Mouse (Mus musculus) granulocyte monocyte progenitor cell, adult 5-6 weeks (primary cell): ENCODE measurements at regions not wholly inside any gene's neighbourhood (a gene's known extent, or its start where the extent isn't known, plus 50 kb on each side); places are given as distances from the start of the nearest gene placed in this dataset.
A peak's percentile ranks its signal among the peaks of the same experiment; 100 is the strongest.

Experiments
- ATAC-seq: replicated peaks from 2 replicates; pipeline ENCODE4 v1.8.0; 2016; ENCODE audit warnings: mild to moderate bottlenecking, moderate TSS enrichment, inconsistent platforms; ENCODE audit not compliant: poor library complexity, severe bottlenecking

- no peak for ATAC-seq
Measured at GRCm38 (mm10) chr2:79510485-79511094, 54.0 kb upstream of the Cerkl start.

GRCm38 (mm10) chr2:79511108-79511507 lies 54.5 kb upstream of the Cerkl start:
- no peak for ATAC-seq

GRCm38 (mm10) chr2:79511676-79512323 lies 55.2 kb upstream of the Cerkl start:
- peak; percentile 97 for ATAC-seq

GRCm38 (mm10) chr2:79512374-79512773 lies 55.8 kb upstream of the Cerkl start:
- ATAC-seq: no peak

GRCm38 (mm10) chr2:79513726-79514125 lies 57.1 kb upstream of the Cerkl start:
- ATAC-seq: no peak

- peak; percentile 90 for ATAC-seq
Measured at GRCm38 (mm10) chr2:79518046-79518750, 61.6 kb upstream of the Cerkl start.

GRCm38 (mm10) chr2:79519799-79520449 lies 63.3 kb upstream of the Cerkl start:
- ATAC-seq: no peak

- ATAC-seq: no peak
Measured at GRCm38 (mm10) chr2:79523441-79523840, 66.9 kb upstream of the Cerkl start.

- ATAC-seq: no peak
Measured at GRCm38 (mm10) chr2:79527529-79527928, 70.9 kb upstream of the Cerkl start.

- ATAC-seq: no peak
Measured at GRCm38 (mm10) chr2:79528347-79528990, 71.9 kb upstream of the Cerkl start.

- ATAC-seq: no peak
Measured at GRCm38 (mm10) chr2:79529185-79529584, 72.6 kb upstream of the Cerkl start.

- no peak for ATAC-seq
Measured at GRCm38 (mm10) chr2:79532610-79533160, 76.1 kb upstream of the Cerkl start.

GRCm38 (mm10) chr2:79537126-79537875 lies 80.7 kb upstream of the Cerkl start:
- ATAC-seq: no peak

- ATAC-seq: peak; percentile 55
Measured at GRCm38 (mm10) chr2:79540384-79540783, 83.8 kb upstream of the Cerkl start.

- ATAC-seq: no peak
Measured at GRCm38 (mm10) chr2:79542191-79542980, 85.8 kb upstream of the Cerkl start.

- no peak for ATAC-seq
Measured at GRCm38 (mm10) chr2:79543456-79543855, 86.9 kb upstream of the Cerkl start.

GRCm38 (mm10) chr2:79543948-79544792 lies 87.6 kb upstream of the Cerkl start:
- no peak for ATAC-seq

- ATAC-seq: no peak
Measured at GRCm38 (mm10) chr2:79544793-79545260, 88.2 kb upstream of the Cerkl start.
